Mouse (Mus musculus) E14TG2a.4 (cell line): ENCODE results near the gene Csrnp1.

Source experiments
- CTCF ChIP-seq: conservative IDR thresholded peaks from 2 replicates; pipeline ENCODE4 v1.5.1; 2014; ENCODE audit warnings: low read length
- NANOG ChIP-seq: IDR thresholded peaks from 2 replicates; pipeline ENCODE4 v1.6.1; 2014; ENCODE audit warnings: borderline replicate concordance, low read length, mixed read lengths
- POU5F1 ChIP-seq: IDR thresholded peaks from 2 replicates; pipeline ENCODE4 v1.6.1; 2014; ENCODE audit warnings: low read length, borderline replicate concordance

DNA sequence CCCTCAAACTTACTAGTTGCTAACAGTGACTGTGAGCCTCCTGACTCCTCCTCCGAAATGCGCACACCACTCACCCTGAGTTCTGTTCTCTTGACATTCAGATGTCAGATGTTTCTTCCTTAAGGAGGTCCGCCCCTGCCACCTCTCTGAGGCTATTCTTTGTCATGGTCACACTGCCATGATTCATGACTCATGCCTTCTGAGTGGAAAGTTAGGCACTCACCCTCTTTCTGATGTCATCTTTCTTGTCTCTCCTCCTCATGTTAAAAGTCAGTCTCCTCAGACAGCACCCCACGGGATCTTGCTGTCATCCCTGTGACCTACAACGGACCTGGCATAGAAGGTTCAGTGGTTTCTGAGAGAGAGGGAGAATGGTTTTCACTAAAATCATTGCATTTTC is 28.3 kb upstream of the Csrnp1 start:
- TF ChIP-seq CTCF = no peak
- no peak for TF ChIP-seq NANOG
- no peak for TF ChIP-seq POU5F1
